Mouse (Mus musculus): ENCODE measurements at regions not wholly inside any gene's neighbourhood (a gene's known extent, or its start where the extent isn't known, plus 50 kb on each side); places are given as distances from the start of the nearest gene placed in this dataset.
A peak's percentile ranks its signal among the peaks of the same experiment; 100 is the strongest.

- no peak for ATAC-seq (ENCODE audit: low FRiP score)
- no peak for TF ChIP-seq CTCF (IDR thresholded peaks at IDR 0.05)
- Histone ChIP-seq H3K9ac (replicated peaks; ENCODE audit: low read length, poor library complexity, severe bottlenecking) (no peak overlapping the region), H3K9me3 (ENCODE audit: low read length) (no peaks in the 10 kb centered on the region), H3K4me1 (ENCODE audit: insufficient read depth, low read length) (no peaks in the 10 kb centered on the region), H3K4me3 (ENCODE audit: low read depth, low read length) (no peak overlapping the region), H3K27ac (ENCODE audit: low read depth, low read length) (no peak overlapping the region), H3K36me3 (ENCODE audit: insufficient read depth, low read length) (no peaks in the 10 kb centered on the region), H3K27me3 (ENCODE audit: insufficient read depth, low read length) (no peaks in the 10 kb centered on the region), H3K4me2 (ENCODE audit: low read depth, low read length, poor library complexity, severe bottlenecking) (no peak overlapping the region)
- 92% methylated on average over 3 of the region's 3 CpGs for WGBS
- DNase-seq (ENCODE audit: low spot score), result no peak
Measured at GRCm38 (mm10) chr6:66012675-66013074, 60.3 kb downstream of the 4930544G11Rik start.

- no peak overlapping the region for H3K4me2 ChIP-seq (ENCODE audit: low read depth, low read length, poor library complexity, severe bottlenecking)
- no peaks in the 10 kb centered on the region for H3K9me3 ChIP-seq (ENCODE audit: low read length)
- DNase-seq (ENCODE audit: low spot score) (no peak), ATAC-seq (ENCODE audit: low FRiP score) (no peak)
- H3K27me3 ChIP-seq (ENCODE audit: insufficient read depth, low read length), result no peaks in the 10 kb centered on the region
- 68% methylated on average over 1 of the region's 1 CpGs for WGBS
- H3K36me3 ChIP-seq (ENCODE audit: insufficient read depth, low read length), result no peaks in the 10 kb centered on the region
- no peak for TF ChIP-seq CTCF (IDR thresholded peaks at IDR 0.05)
- no peak overlapping the region for H3K27ac ChIP-seq (ENCODE audit: low read depth, low read length)
- H3K4me3 ChIP-seq (ENCODE audit: low read depth, low read length), result no peak overlapping the region
- H3K9ac ChIP-seq (replicated peaks; ENCODE audit: low read length, poor library complexity, severe bottlenecking), result no peak overlapping the region
- H3K4me1 ChIP-seq (ENCODE audit: insufficient read depth, low read length), result no peaks in the 10 kb centered on the region
Measured at GRCm38 (mm10) chr6:66023531-66023930, 71.1 kb downstream of the 4930544G11Rik start.

GRCm38 (mm10) chr6:66036789-66037188 is 84.4 kb downstream of the 4930544G11Rik start:
- Histone ChIP-seq H3K4me3 (ENCODE audit: low read depth, low read length) (no peak overlapping the region), H3K9me3 (ENCODE audit: low read length) (no peaks in the 10 kb centered on the region), H3K4me1 (ENCODE audit: insufficient read depth, low read length) (no peaks in the 10 kb centered on the region), H3K4me2 (ENCODE audit: low read depth, low read length, poor library complexity, severe bottlenecking) (no peak overlapping the region), H3K9ac (replicated peaks; ENCODE audit: low read length, poor library complexity, severe bottlenecking) (no peak overlapping the region), H3K27ac (ENCODE audit: low read depth, low read length) (no peak overlapping the region), H3K36me3 (ENCODE audit: insufficient read depth, low read length) (no peaks in the 10 kb centered on the region), H3K27me3 (ENCODE audit: insufficient read depth, low read length) (no peaks in the 10 kb centered on the region)
- peak; percentile 43 for DNase-seq (ENCODE audit: low spot score)
- ATAC-seq (ENCODE audit: low FRiP score), result no peak
- TF ChIP-seq CTCF (IDR thresholded peaks at IDR 0.05), result no peak
- WGBS, result 48% methylated on average over 2 of the region's 2 CpGs

- no peak for DNase-seq (ENCODE audit: low spot score)
- 87% methylated on average over 4 of the region's 4 CpGs for WGBS
- H3K9ac ChIP-seq (replicated peaks; ENCODE audit: low read length, poor library complexity, severe bottlenecking), result no peak overlapping the region
Measured at GRCm38 (mm10) chr6:66051852-66052251, 99.4 kb downstream of the 4930544G11Rik start.

GRCm38 (mm10) chr6:66052386-66052785 is 100.0 kb downstream of the 4930544G11Rik start:
- no peak for TF ChIP-seq CTCF (IDR thresholded peaks at IDR 0.05)
- Histone ChIP-seq H3K27me3 (ENCODE audit: insufficient read depth, low read length) (no peaks in the 10 kb centered on the region), H3K9me3 (ENCODE audit: low read length) (no peaks in the 10 kb centered on the region), H3K4me1 (ENCODE audit: insufficient read depth, low read length) (no peaks in the 10 kb centered on the region), H3K27ac (ENCODE audit: low read depth, low read length) (no peak overlapping the region), H3K9ac (replicated peaks; ENCODE audit: low read length, poor library complexity, severe bottlenecking) (no peak overlapping the region), H3K4me3 (ENCODE audit: low read depth, low read length) (no peak overlapping the region), H3K36me3 (ENCODE audit: insufficient read depth, low read length) (no peaks in the 10 kb centered on the region), H3K4me2 (ENCODE audit: low read depth, low read length, poor library complexity, severe bottlenecking) (no peak overlapping the region)
- DNase-seq (ENCODE audit: low spot score), result no peak
- ATAC-seq (ENCODE audit: low FRiP score), result no peak

More at GRCm38 (mm10) chr6:66051852-66052251, 99.4 kb downstream of the 4930544G11Rik start:
- Histone ChIP-seq H3K4me3 (ENCODE audit: low read depth, low read length) (no peak overlapping the region), H3K27me3 (ENCODE audit: insufficient read depth, low read length) (no peaks in the 10 kb centered on the region), H3K4me2 (ENCODE audit: low read depth, low read length, poor library complexity, severe bottlenecking) (no peak overlapping the region), H3K27ac (ENCODE audit: low read depth, low read length) (no peak overlapping the region), H3K36me3 (ENCODE audit: insufficient read depth, low read length) (no peaks in the 10 kb centered on the region), H3K9me3 (ENCODE audit: low read length) (no peaks in the 10 kb centered on the region), H3K4me1 (ENCODE audit: insufficient read depth, low read length) (no peaks in the 10 kb centered on the region)
- no peak for TF ChIP-seq CTCF (IDR thresholded peaks at IDR 0.05)
- ATAC-seq (ENCODE audit: low FRiP score), result no peak

- Histone ChIP-seq H3K4me2 (ENCODE audit: low read depth, low read length, poor library complexity, severe bottlenecking) (no peak overlapping the region), H3K27me3 (ENCODE audit: insufficient read depth, low read length) (no peaks in the 10 kb centered on the region)
- 91% methylated on average over 2 of the region's 2 CpGs for WGBS
Measured at GRCm38 (mm10) chr6:66053197-66053596, 100.8 kb downstream of the 4930544G11Rik start.

More at GRCm38 (mm10) chr6:66053197-66053596, 100.8 kb downstream of the 4930544G11Rik start:
- ATAC-seq (ENCODE audit: low FRiP score) (no peak), DNase-seq (ENCODE audit: low spot score) (no peak)
- H3K4me1 ChIP-seq (ENCODE audit: insufficient read depth, low read length), result no peaks in the 10 kb centered on the region
- H3K27ac ChIP-seq (ENCODE audit: low read depth, low read length), result no peak overlapping the region
- no peak overlapping the region for H3K4me3 ChIP-seq (ENCODE audit: low read depth, low read length)
- TF ChIP-seq CTCF (IDR thresholded peaks at IDR 0.05), result no peak
- H3K36me3 ChIP-seq (ENCODE audit: insufficient read depth, low read length), result no peaks in the 10 kb centered on the region
- no peak overlapping the region for H3K9ac ChIP-seq (replicated peaks; ENCODE audit: low read length, poor library complexity, severe bottlenecking)
- no peaks in the 10 kb centered on the region for H3K9me3 ChIP-seq (ENCODE audit: low read length)

Measured in midbrain, postnatal 0 days (tissue).